Mouse (Mus musculus) heart, adult 11 months (tissue): Measurements from ENCODE around the gene Elf4.
"Not testable (repeated sequence)": the region's sequence is repeated elsewhere in the genome, so short reads cannot be mapped to it uniquely, and the experiment has no call there.

Source experiments
- DNase-seq: peaks from one replicate; pipeline ENCODE4 v3.0.0; 2022

Gene Elf4

GRCm38 (mm10) chrX:48462754-48463507 lies at the start of gene Elf4:
Gene Elf4, minus strand, starts transcription at chrX:48463132.
- peak; percentile 97 for DNase-seq

DNA sequence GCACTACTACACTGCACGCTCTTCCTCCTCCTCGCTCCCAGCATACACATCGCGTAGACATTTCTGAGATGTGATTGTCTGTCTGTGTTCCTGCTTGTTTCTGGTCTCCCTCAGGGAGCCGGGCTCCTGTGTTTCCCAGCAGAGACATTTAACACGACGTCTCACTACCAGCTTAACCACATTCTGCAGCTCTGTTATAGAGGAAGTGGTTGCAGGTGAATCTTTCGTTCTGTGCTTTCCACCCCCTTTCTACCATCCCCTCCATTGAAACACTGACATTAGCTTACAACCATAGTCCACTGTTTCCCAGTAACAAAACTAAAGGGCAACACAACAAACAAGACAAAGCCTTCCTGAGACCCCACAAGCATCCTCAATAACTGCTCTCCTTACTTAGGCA lies 30.8 kb upstream of the Elf4 start:
- DNase-seq: no peak

GRCm38 (mm10) chrX:48481687-48482086 lies 18.8 kb upstream of the Elf4 start:
- no peak for DNase-seq

DNA sequence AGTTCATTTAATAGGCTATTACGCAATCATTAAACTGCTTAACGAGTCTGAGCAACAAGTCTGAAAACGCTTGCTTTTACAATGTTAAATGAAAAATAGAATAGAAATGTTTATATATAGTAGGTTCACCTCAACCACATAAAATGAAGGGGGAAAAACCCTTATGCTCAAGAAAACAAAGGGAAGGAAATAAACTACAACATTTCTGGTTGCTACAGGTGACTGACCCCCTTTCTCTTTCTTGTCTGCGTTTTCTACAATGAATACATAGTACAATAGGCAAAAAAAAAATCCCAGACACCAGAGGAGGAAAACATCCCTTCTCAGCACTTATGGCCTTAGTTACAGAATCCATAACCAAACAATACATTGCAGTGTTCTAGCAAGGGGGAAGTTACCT lies 18.2 kb upstream of the Elf4 start:
- no peak for DNase-seq

DNA sequence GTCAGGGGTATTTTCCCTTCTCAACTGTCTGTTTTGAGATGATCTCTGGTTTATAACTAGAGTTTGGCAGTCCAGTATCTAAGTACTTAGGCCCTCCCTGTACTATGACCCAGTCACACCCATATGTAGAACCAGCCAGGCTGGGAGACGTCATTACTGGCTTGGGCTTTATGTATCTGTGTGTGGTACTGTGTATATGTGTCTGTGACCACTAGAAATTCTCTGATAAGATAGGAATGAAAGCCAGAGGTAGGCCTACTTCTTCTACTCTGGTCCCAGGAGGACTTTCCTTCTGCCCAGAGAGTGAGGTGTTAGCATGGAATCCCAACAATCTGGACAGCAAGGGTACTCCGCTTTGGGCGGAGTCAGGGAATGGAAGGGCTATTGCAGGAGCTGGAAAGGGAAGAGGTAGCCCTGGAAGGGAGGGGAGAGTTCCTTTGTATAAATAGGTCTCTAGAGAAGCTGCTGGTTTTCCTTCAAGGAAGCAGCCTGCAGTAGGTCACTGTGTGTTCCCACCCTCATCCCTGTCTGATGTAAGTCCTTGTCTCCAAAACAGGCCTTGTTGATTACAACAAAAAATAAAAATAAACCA lies 4.5 kb upstream of the Elf4 start:
- DNase-seq: peak; percentile 92

- DNase-seq: peak; percentile 4
Measured at GRCm38 (mm10) chrX:48466174-48466573, 3.2 kb upstream of the Elf4 start.

GRCm38 (mm10) chrX:48464436-48464835 lies 1.5 kb upstream of the Elf4 start:
- DNase-seq: no peak

GRCm38 (mm10) chrX:48463636-48464035 lies 704 bp upstream of the Elf4 start:
- DNase-seq: no peak

DNA sequence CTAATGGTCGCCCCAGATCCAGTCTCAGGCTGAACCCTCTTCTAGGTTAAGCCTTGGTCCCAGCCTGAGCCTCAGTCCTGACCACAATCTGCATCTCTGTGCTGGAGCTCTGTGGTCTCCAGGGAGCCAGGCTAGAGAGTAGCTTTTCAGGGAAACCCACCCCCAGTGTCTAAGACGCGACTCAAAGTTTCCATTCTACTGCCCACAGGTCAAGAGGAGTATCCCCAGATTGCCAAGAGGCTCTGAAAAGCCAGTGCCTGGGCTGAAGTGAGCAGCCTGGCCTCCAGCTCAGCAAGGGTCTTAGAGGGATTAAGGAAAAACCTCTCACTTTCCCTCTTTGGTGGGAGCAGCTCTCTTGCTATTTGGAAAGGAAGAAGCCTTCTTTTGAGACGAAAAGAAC lies 635 bp downstream of the Elf4 start:
- DNase-seq: peak; percentile 82

GRCm38 (mm10) chrX:48461006-48461405 lies 1.9 kb downstream of the Elf4 start:
- peak; percentile 40 for DNase-seq

- DNase-seq: peak; percentile 65
Measured at GRCm38 (mm10) chrX:48460496-48460895, 2.4 kb downstream of the Elf4 start.

DNA sequence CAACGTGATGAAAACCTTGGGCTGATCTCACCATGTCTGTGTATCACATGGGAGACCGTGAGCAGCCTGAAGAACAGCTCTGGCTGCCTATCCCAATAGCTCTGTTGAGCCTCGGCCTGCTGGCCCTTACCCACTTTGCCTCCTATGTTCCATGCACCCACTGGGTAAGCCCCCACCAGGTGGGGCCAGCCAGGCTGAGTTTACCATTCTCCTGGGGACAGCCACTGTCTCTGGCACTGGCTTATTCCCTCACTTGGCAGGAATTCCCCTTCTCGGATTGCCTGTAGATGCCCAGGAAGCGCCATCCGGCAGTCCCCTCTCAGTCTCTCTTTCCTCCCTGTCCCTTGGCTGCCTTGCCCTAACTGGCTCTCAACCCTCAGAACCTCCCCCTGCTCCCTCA lies 6.0 kb downstream of the Elf4 start:
- peak; percentile 81 for DNase-seq

DNA sequence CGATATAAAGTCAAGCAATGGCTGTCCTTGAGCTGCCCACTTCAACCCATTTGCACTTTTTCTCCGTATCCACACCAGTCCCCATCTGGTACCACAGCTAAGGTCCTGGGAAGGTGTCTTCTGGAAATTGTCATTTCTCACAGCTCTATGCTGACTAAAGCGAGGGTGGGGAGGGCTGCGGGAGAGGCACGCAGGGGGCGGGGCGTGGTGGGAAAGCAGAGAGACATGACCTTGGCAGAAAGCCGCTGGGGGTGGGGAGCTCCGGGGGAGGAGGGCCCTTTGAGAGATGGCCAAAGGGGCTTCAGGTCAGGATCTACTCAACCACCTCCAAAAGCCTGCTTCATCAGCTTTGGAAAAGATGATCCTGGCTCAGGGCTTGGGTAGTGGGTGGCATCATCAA lies 7.9 kb downstream of the Elf4 start:
- DNase-seq: no peak

DNA sequence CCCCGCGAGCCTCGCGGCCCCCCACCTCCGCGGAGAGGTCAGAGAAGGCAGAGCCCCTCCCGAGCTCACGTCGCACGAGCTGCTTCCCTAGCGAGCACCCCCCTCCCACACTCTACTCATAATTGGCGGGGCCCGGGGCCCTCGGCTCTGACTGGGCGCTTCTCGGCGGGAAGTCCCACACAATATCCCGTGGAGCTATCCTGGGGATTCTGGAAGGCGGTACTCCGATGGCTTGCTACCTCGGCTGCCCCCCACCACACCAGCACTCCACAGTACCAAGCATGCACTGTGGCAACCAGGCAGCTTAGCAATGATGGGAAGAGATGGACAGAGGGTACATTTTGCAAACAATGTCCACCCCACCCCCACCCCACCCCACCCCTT lies 8.4 kb downstream of the Elf4 start:
- DNase-seq: no peak

DNA sequence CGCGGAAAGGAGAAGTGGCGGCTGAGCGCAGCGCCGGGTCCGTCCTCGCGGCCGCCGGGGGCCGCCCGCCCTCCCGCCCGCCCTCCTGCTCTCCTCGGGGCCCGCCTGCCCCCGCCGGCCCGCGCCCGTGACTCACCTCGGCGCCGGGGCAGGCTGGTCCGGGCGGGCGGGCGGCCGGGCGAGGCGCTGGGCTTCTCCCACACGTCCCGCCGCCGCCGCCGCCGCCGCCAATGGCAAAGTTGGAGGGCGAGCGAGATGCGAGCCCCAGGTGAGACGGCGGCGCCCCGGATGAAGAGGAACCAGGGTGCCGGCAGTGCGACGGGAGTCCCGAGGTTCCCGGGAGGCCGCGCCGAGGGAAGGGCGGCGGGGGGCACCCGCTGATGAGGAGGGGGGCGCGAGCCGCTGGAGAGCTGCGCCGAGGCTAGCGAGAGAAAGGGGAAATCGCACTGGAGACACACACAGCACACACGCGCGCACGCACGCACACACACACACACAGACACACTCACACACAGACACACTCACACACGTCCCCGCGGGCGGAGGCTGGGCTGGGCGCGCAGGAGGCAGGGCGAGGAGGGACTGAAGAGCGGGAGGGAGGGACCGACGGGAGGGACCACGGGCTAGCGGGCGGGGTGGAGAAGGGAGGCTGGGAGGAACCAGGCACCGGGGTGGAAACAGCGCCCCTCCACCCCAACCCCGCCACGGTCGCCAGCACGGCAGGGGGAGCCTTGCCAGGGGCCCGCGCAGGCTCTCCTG lies 9.0 kb downstream of the Elf4 start:
- DNase-seq: peak; percentile 99

- DNase-seq: peak; percentile 92
Measured at GRCm38 (mm10) chrX:48452931-48453673, 9.8 kb downstream of the Elf4 start.

DNA sequence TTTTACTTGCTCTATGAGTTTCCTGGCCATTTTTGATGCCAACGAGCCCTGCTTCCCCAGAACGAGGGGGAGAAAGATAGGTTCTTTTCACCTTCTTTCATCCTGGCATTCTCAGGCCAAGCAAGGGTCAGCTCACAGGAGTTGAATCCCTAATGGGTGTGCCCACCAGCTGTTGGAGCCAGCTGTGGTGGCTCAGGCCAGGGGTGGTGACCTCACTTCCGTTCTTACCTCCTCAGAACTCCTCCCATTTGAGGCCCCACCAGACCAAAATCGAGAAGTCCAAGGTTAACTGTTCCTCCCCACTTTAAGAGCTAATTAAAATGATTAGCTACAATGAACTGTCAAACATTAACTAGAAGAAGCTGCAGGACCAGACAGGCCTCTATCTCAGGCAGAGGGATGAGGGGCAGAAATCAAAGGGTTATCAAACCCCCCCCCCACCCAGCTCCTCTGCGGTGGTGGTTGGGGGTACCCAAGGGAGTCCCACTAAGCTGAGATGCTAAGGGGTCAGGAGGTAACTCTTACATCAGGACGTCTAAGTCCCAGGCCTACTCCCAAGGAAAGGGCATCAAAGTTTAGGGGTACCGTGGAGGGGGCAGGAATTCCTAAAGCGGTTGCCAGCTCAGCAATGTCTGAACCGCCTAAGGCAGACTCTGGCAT lies 10.6 kb downstream of the Elf4 start:
- peak; percentile 96 for DNase-seq

GRCm38 (mm10) chrX:48449646-48450045 lies 13.3 kb downstream of the Elf4 start:
- peak; percentile 89 for DNase-seq

GRCm38 (mm10) chrX:48444677-48445076 lies 18.3 kb downstream of the Elf4 start:
- no peak for DNase-seq

DNA sequence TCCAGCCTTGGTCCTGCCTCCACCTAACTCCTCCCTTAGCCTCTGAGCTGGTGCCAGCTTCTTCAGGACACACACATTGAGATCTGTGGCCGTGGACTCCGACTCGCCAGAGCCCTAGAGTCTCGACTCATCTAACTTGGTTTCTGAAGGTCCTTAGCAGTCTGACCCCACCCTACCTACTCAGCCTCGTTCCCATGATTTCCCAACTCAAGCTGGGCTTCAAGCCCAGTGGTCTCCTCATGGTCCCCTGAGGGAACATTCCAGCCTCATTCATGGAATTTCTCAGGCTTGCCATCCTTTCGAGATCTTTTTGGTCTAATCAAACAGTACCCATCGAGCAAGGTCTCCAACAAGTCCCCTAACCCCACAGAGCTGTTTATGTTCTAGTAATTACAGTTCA lies 21.0 kb downstream of the Elf4 start:
- peak; percentile 93 for DNase-seq

GRCm38 (mm10) chrX:48441548-48441947 lies 21.4 kb downstream of the Elf4 start:
- no peak for DNase-seq

DNA sequence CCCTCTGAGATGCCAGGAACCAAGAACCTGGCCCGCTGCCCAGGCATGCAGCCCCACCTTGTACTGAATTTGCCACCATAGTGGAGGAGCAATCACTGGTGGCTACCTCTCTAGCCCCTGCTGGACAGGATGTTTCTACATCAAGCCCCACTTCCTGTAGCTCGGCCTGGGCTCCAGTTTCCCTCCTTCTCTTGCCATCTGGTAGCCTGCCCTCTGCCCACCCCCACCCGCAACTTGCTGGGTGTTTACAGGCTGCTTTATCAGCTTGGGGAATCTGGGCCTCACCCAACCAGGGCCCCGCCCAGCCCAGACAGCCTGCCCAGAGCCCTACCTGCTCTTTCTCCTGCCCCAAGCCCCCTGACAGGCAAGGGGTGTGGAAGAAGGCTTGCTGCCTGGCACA lies 23.9 kb downstream of the Elf4 start:
- peak; percentile 91 for DNase-seq

GRCm38 (mm10) chrX:48436082-48436481 lies 26.9 kb downstream of the Elf4 start:
- not testable (repeated sequence) for DNase-seq
